Mouse (Mus musculus): ENCODE data around the gene Prickle3.
"Not testable (repeated sequence)": the region's sequence is repeated elsewhere in the genome, so short reads cannot be mapped to it uniquely, and the experiment has no call there.

Gene Prickle3

GRCm38 (mm10) chrX:7670921-7671623 is 14.0 kb downstream of the Prickle3 start, which contains the start of gene Plp2:
Gene Plp2 (minus strand): TSS chrX:7671390.
- no peak for DNase-seq (ENCODE audit: extremely low read depth, low read depth)

- no peak for DNase-seq (ENCODE audit: extremely low read depth, low read depth)
These were observed 15.7 kb downstream of the Prickle3 start for GRCm38 (mm10) chrX:7672739-7673138.

GRCm38 (mm10) chrX:7673578-7674281 is 16.7 kb downstream of the Prickle3 start:
- DNase-seq (ENCODE audit: extremely low read depth, low read depth) = peak; percentile 56

- no peak for DNase-seq (ENCODE audit: extremely low read depth, low read depth)
These were observed 17.4 kb downstream of the Prickle3 start for GRCm38 (mm10) chrX:7674284-7675000.

- no peak for DNase-seq (ENCODE audit: extremely low read depth, low read depth)
These were observed 17.9 kb downstream of the Prickle3 start for GRCm38 (mm10) chrX:7675001-7675380.

GRCm38 (mm10) chrX:7678986-7679385 is 21.9 kb downstream of the Prickle3 start:
- no peak for DNase-seq (ENCODE audit: extremely low read depth, low read depth)

- DNase-seq (ENCODE audit: extremely low read depth, low read depth) = peak; percentile 85
These were observed 22.5 kb downstream of the Prickle3 start for GRCm38 (mm10) chrX:7679405-7680056.

GRCm38 (mm10) chrX:7680057-7680412 is 23.0 kb downstream of the Prickle3 start:
- DNase-seq (ENCODE audit: extremely low read depth, low read depth) = no peak

- no peak for DNase-seq (ENCODE audit: extremely low read depth, low read depth)
These were observed 23.8 kb downstream of the Prickle3 start, which contains the start of gene Magix for GRCm38 (mm10) chrX:7680864-7681263. Gene Magix (minus strand): TSS chrX:7681251.

- no peak for DNase-seq (ENCODE audit: extremely low read depth, low read depth)
These were observed 31.3 kb downstream of the Prickle3 start for GRCm38 (mm10) chrX:7688321-7688720.

GRCm38 (mm10) chrX:7690486-7690885 is 33.4 kb downstream of the Prickle3 start:
- DNase-seq (ENCODE audit: extremely low read depth, low read depth) = no peak

GRCm38 (mm10) chrX:7692862-7693261 is 35.8 kb downstream of the Prickle3 start:
- no peak for DNase-seq (ENCODE audit: extremely low read depth, low read depth)

GRCm38 (mm10) chrX:7696520-7696919 is 39.5 kb downstream of the Prickle3 start:
- no peak for DNase-seq (ENCODE audit: extremely low read depth, low read depth)

GRCm38 (mm10) chrX:7696954-7697381 is 39.9 kb downstream of the Prickle3 start, which contains the start of gene Gpkow:
Gene Gpkow (plus strand): TSS chrX:7697131.
- DNase-seq (ENCODE audit: extremely low read depth, low read depth) = peak; percentile 96

GRCm38 (mm10) chrX:7713764-7714134 is 56.7 kb downstream of the Prickle3 start:
- not testable (repeated sequence) for DNase-seq (ENCODE audit: extremely low read depth, low read depth)

- DNase-seq (ENCODE audit: extremely low read depth, low read depth) = peak; percentile 96
These were observed 57.3 kb downstream of the Prickle3 start, which contains the start of gene Wdr45 for GRCm38 (mm10) chrX:7714135-7714899. Gene Wdr45 (plus strand): TSS chrX:7714333.

GRCm38 (mm10) chrX:7716058-7716457 is 59.0 kb downstream of the Prickle3 start:
- not testable (repeated sequence) for DNase-seq (ENCODE audit: extremely low read depth, low read depth)
